Mouse (Mus musculus) urinary bladder, postnatal 10 days (tissue): ENCODE data around the gene Tcf25.
A peak's percentile ranks its signal among the peaks of the same experiment; 100 is the strongest.
"Not testable (repeated sequence)": the region's sequence is repeated elsewhere in the genome, so short reads cannot be mapped to it uniquely, and the experiment has no call there.

Source experiments
- DNase-seq: peaks from one replicate; pipeline ENCODE4 v3.0.0; 2022; ENCODE audit warnings: low spot score

The Tcf25 gene

GRCm38 (mm10) chr8:123430936-123431335 is 57.4 kb downstream of the Tcf25 start:
- DNase-seq: not testable (repeated sequence)

GRCm38 (mm10) chr8:123431616-123432365 is 58.2 kb downstream of the Tcf25 start:
- no peak for DNase-seq

GRCm38 (mm10) chr8:123432381-123432780 is 58.8 kb downstream of the Tcf25 start:
- DNase-seq: no peak

- not testable (repeated sequence) for DNase-seq
These were observed 59.9 kb downstream of the Tcf25 start for GRCm38 (mm10) chr8:123433241-123433974.

GRCm38 (mm10) chr8:123441788-123442187 is 68.2 kb downstream of the Tcf25 start:
- DNase-seq: no peak

GRCm38 (mm10) chr8:123442351-123442750 is 68.8 kb downstream of the Tcf25 start:
- DNase-seq: no peak

- peak; percentile 57 for DNase-seq
These were observed 69.5 kb downstream of the Tcf25 start for GRCm38 (mm10) chr8:123442871-123443575.

GRCm38 (mm10) chr8:123443576-123443921 is 70.0 kb downstream of the Tcf25 start:
- DNase-seq: no peak

GRCm38 (mm10) chr8:123444131-123444530 is 70.6 kb downstream of the Tcf25 start:
- no peak for DNase-seq

- no peak for DNase-seq
These were observed 72.4 kb downstream of the Tcf25 start for GRCm38 (mm10) chr8:123445981-123446380.

- no peak for DNase-seq
These were observed 73.2 kb downstream of the Tcf25 start for GRCm38 (mm10) chr8:123446799-123447198.

GRCm38 (mm10) chr8:123450783-123451182 is 77.2 kb downstream of the Tcf25 start:
- no peak for DNase-seq

GRCm38 (mm10) chr8:123451747-123452146 is 78.2 kb downstream of the Tcf25 start:
- DNase-seq: not testable (repeated sequence)

GRCm38 (mm10) chr8:123452149-123452548 is 78.6 kb downstream of the Tcf25 start:
- no peak for DNase-seq

GRCm38 (mm10) chr8:123453291-123453690 is 79.7 kb downstream of the Tcf25 start:
- no peak for DNase-seq
